Mouse (Mus musculus) frontal cortex, adult (tissue): ENCODE results near the gene Wnt10b.
A peak's percentile ranks its signal among the peaks of the same experiment; 100 is the strongest.
"Not testable (repeated sequence)": the region's sequence is repeated elsewhere in the genome, so short reads cannot be mapped to it uniquely, and the experiment has no call there.

ENCODE experiments used
- ATAC-seq: cut with Nextera tagmentation; 2 replicates; pipeline ENCODE4 v1.9.2; 2017; ENCODE audit warnings: mild to moderate bottlenecking, moderate library complexity, mixed read lengths; ENCODE audit not compliant: low TSS enrichment

Gene Wnt10b

GRCm38 (mm10) chr15:98772511-98773211, 5.3 kb downstream of the Wnt10b start:
- ATAC-seq: no peak; the same call in 1 of the 2 replicates

GRCm38 (mm10) chr15:98771813-98772425, 6.0 kb downstream of the Wnt10b start:
- no peak for ATAC-seq

- ATAC-seq: no peak
Measured at GRCm38 (mm10) chr15:98768259-98768658, 9.7 kb downstream of the Wnt10b start.

- no peak for ATAC-seq
Measured at GRCm38 (mm10) chr15:98765929-98766328, 12.0 kb downstream of the Wnt10b start.

- peak; percentile 93 for ATAC-seq
Measured at GRCm38 (mm10) chr15:98762670-98763529, 15.1 kb downstream of the Wnt10b start, which contains the start of gene Arf3. Gene Arf3 (minus strand): TSS chr15:98763214.

GRCm38 (mm10) chr15:98762201-98762621, 15.7 kb downstream of the Wnt10b start:
- peak; percentile 51 for ATAC-seq

GRCm38 (mm10) chr15:98754125-98754524, 23.8 kb downstream of the Wnt10b start:
- ATAC-seq: no peak

- ATAC-seq: peak; percentile 41; the same call in 1 of the 2 replicates
Measured at GRCm38 (mm10) chr15:98753021-98753423, 24.9 kb downstream of the Wnt10b start.

- no peak for ATAC-seq
Measured at GRCm38 (mm10) chr15:98749093-98749492, 28.9 kb downstream of the Wnt10b start.

GRCm38 (mm10) chr15:98747296-98747695, 30.7 kb downstream of the Wnt10b start:
- ATAC-seq: no peak

GRCm38 (mm10) chr15:98746344-98746965, 31.5 kb downstream of the Wnt10b start:
- ATAC-seq: peak; percentile 65

GRCm38 (mm10) chr15:98743863-98744262, 34.1 kb downstream of the Wnt10b start:
- ATAC-seq: not testable (repeated sequence)

- ATAC-seq: no peak
Measured at GRCm38 (mm10) chr15:98742766-98743428, 35.1 kb downstream of the Wnt10b start.

GRCm38 (mm10) chr15:98740219-98740618, 37.7 kb downstream of the Wnt10b start:
- ATAC-seq: peak; percentile 57

- no peak for ATAC-seq
Measured at GRCm38 (mm10) chr15:98738796-98739195, 39.2 kb downstream of the Wnt10b start.

- ATAC-seq: no peak
Measured at GRCm38 (mm10) chr15:98737881-98738280, 40.1 kb downstream of the Wnt10b start.

- ATAC-seq: no peak
Measured at GRCm38 (mm10) chr15:98736521-98736920, 41.4 kb downstream of the Wnt10b start.

GRCm38 (mm10) chr15:98733976-98734566, 43.9 kb downstream of the Wnt10b start:
- ATAC-seq: peak; percentile 31

- no peak for ATAC-seq
Measured at GRCm38 (mm10) chr15:98733370-98733769, 44.6 kb downstream of the Wnt10b start.

GRCm38 (mm10) chr15:98732006-98732531, 45.9 kb downstream of the Wnt10b start:
- no peak for ATAC-seq

- no peak for ATAC-seq
Measured at GRCm38 (mm10) chr15:98730790-98731189, 47.2 kb downstream of the Wnt10b start.
